Mouse (Mus musculus) spleen, postnatal 10 days (tissue): ENCODE results near the gene Safb2.

Source experiments
- DNase-seq, 2 experiments: peaks; one replicate each; pipeline ENCODE4 v3.0.0; 2021 to 2022; ENCODE audit warnings: low spot score in 2 of 2

Safb2 gene

GRCm38 (mm10) chr17:56560131-56560530 is 24.3 kb downstream of the Safb2 start:
- no peak for DNase-seq

- DNase-seq, result no peak
These were observed 25.0 kb downstream of the Safb2 start for GRCm38 (mm10) chr17:56559386-56559785.

- peak; percentile 58 to 77 for DNase-seq
These were observed 25.9 kb downstream of the Safb2 start for GRCm38 (mm10) chr17:56558448-56558847.

- DNase-seq, result no peak
These were observed 30.2 kb downstream of the Safb2 start, which contains the start of gene Gm20219 for GRCm38 (mm10) chr17:56554122-56554551. Gene Gm20219 (minus strand): TSS chr17:56554387.

GRCm38 (mm10) chr17:56552781-56553363 is 31.5 kb downstream of the Safb2 start:
- DNase-seq, result peak; percentile 71 to 81

GRCm38 (mm10) chr17:56551841-56552581 is 32.4 kb downstream of the Safb2 start:
- DNase-seq, result peak in 1 of 2 experiments; percentile 7

- DNase-seq, result peak in 1 of 2 experiments; percentile 12
These were observed 33.5 kb downstream of the Safb2 start for GRCm38 (mm10) chr17:56550784-56551475.

- peak in 1 of 2 experiments; percentile 10 for DNase-seq
These were observed 35.7 kb downstream of the Safb2 start for GRCm38 (mm10) chr17:56548605-56549105.

GRCm38 (mm10) chr17:56547846-56548604 is 36.4 kb downstream of the Safb2 start:
- DNase-seq, result no peak

- no peak for DNase-seq
These were observed 37.1 kb downstream of the Safb2 start for GRCm38 (mm10) chr17:56547116-56547845.

- no peak for DNase-seq
These were observed 37.8 kb downstream of the Safb2 start for GRCm38 (mm10) chr17:56546576-56546975.

GRCm38 (mm10) chr17:56545945-56546344 is 38.4 kb downstream of the Safb2 start:
- no peak for DNase-seq

- no peak for DNase-seq
These were observed 39.5 kb downstream of the Safb2 start for GRCm38 (mm10) chr17:56544699-56545387.

GRCm38 (mm10) chr17:56543684-56544224 is 40.6 kb downstream of the Safb2 start:
- DNase-seq, result no peak

- DNase-seq, result no peak
These were observed 41.6 kb downstream of the Safb2 start for GRCm38 (mm10) chr17:56542736-56543135.

GRCm38 (mm10) chr17:56540562-56540975 is 43.8 kb downstream of the Safb2 start:
- DNase-seq, result no peak

GRCm38 (mm10) chr17:56537912-56538311 is 46.5 kb downstream of the Safb2 start:
- DNase-seq, result no peak

- DNase-seq, result no peak
These were observed 47.5 kb downstream of the Safb2 start for GRCm38 (mm10) chr17:56536874-56537273.

- no peak for DNase-seq
These were observed 48.2 kb downstream of the Safb2 start for GRCm38 (mm10) chr17:56536192-56536591.

- no peak for DNase-seq
These were observed 59.4 kb downstream of the Safb2 start for GRCm38 (mm10) chr17:56524943-56525342.
